Mouse (Mus musculus) limb, embryonic 11.5 days (tissue): ENCODE measurements around the gene Wwox. TPM values are rescaled to one million over a fixed set of nuclear protein-coding genes. Genes with fewer than 3 reads are reported as not detected.

Source experiments
- ATAC-seq: fragments of 200-750 bp; cut with Nextera tagmentation; 2 replicates; pipeline ENCODE4 v1.8.0; 2017; ENCODE audit warnings: low read depth; ENCODE audit not compliant: insufficient number of reproducible peaks, low FRiP score, low TSS enrichment
- DNase-seq: peaks from one replicate; pipeline ENCODE4 v3.0.0-alpha.2; 2015; ENCODE audit warnings: low spot score
- H3K27ac ChIP-seq: fragments of 300-500 bp; sonication (generic); replicated peaks from 2 replicates; pipeline ENCODE4 v1.5.1; 2014; ENCODE audit warnings: low read depth, mild to moderate bottlenecking, low read length
- H3K27me3 ChIP-seq: fragments of 300-500 bp; sonication (generic); 2 replicates; pipeline ENCODE4 v1.6.1; 2014; ENCODE audit warnings: mild to moderate bottlenecking, low read length, mixed read lengths; ENCODE audit not compliant: control insufficient read depth, insufficient read depth
- H3K36me3 ChIP-seq: fragments of 300-500 bp; sonication (generic); 2 replicates; pipeline ENCODE4 v1.6.1; 2014; ENCODE audit warnings: mild to moderate bottlenecking, low read length, moderate library complexity, mixed read lengths; ENCODE audit not compliant: control insufficient read depth, insufficient read depth
- H3K4me1 ChIP-seq: fragments of 300-500 bp; sonication (generic); 2 replicates; pipeline ENCODE4 v1.6.1; 2014; ENCODE audit warnings: low read length, mixed read lengths; ENCODE audit not compliant: control insufficient read depth, insufficient read depth
- H3K4me2 ChIP-seq: fragments of 300-500 bp; sonication (generic); 2 replicates; pipeline ENCODE4 v1.6.1; 2014; ENCODE audit warnings: low read depth, mild to moderate bottlenecking, moderate library complexity; ENCODE audit not compliant: severe bottlenecking
- H3K4me3 ChIP-seq: fragments of 300-500 bp; sonication (generic); 2 replicates; pipeline ENCODE4 v1.5.1; 2014; ENCODE audit warnings: low read depth, low read length
- H3K9ac ChIP-seq: fragments of 300-500 bp; sonication (generic); 2 replicates; pipeline ENCODE4 v1.6.1; 2014; ENCODE audit warnings: mild to moderate bottlenecking, low read length
- H3K9me3 ChIP-seq: fragments of 300-500 bp; sonication (generic); 2 replicates; pipeline ENCODE4 v1.6.1; 2016; ENCODE audit warnings: low read length; ENCODE audit not compliant: control insufficient read depth
- WGBS: fragments of 180-500 bp; shearing (Covaris S2); extraction: QIAGEN DNeasy Blood & Tissue Kit; methylation state at CpG from one replicate; pipeline ENCODE4 v1.1.7; 2014; 5-methylcytosine and 5-hydroxymethylcytosine counted together
- polyA plus RNA-seq: library from polyadenylated mRNA; unstranded; fragments of >200 nt; fragmentation: Nextera tagmentation; extraction: Ambion mirVana; gene quantifications from 2 replicates; pipeline ENCODE4 v1.2.1, GENCODE M21; 2014

Gene Wwox
- polyA plus RNA-seq, 1 experiment from 2014 or later, result 7.3 TPM

DNA sequence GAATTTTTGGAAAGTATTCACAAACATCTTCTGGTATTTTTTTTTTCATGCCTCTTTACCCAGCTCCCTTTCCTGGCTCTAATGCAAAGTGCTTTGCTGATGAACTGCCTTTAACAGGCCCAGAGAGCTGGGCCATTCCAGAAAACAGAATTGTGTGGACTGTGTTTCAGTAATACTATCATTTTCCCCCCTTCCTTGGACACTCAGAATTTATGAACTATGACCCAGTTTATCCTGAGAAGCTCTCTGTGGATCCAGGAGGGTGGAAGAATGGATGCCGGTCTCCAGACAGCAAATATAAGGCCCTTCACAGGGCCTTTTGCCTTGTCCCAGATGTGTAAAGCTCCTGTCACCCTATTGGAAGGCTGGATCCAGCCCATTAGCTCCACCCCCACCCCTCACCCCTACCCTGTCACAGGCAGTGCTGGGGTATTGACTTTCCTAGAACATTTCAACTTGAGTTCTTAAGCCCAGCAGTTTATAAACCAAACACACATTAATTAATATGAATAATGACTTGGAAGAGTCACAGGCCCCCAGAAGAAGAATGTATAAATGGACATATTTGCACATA lies 332.9 kb downstream of the Wwox start:
- DNase-seq, result no peak
- 44% methylated on average over 1 of the region's 1 CpGs for WGBS
- Histone ChIP-seq H3K4me1 (peaks cover 7% of the 10 kb centered on the region; the same call in 1 of the 2 replicates), H3K4me2 (no peak overlapping the region), H3K9ac (no peak overlapping the region), H3K9me3 (no peaks in the 10 kb centered on the region), H3K27ac (no peak overlapping the region), H3K27me3 (no peaks in the 10 kb centered on the region), H3K4me3 (no peak overlapping the region), H3K36me3 (no peaks in the 10 kb centered on the region)
- ATAC-seq, result no peak

DNA sequence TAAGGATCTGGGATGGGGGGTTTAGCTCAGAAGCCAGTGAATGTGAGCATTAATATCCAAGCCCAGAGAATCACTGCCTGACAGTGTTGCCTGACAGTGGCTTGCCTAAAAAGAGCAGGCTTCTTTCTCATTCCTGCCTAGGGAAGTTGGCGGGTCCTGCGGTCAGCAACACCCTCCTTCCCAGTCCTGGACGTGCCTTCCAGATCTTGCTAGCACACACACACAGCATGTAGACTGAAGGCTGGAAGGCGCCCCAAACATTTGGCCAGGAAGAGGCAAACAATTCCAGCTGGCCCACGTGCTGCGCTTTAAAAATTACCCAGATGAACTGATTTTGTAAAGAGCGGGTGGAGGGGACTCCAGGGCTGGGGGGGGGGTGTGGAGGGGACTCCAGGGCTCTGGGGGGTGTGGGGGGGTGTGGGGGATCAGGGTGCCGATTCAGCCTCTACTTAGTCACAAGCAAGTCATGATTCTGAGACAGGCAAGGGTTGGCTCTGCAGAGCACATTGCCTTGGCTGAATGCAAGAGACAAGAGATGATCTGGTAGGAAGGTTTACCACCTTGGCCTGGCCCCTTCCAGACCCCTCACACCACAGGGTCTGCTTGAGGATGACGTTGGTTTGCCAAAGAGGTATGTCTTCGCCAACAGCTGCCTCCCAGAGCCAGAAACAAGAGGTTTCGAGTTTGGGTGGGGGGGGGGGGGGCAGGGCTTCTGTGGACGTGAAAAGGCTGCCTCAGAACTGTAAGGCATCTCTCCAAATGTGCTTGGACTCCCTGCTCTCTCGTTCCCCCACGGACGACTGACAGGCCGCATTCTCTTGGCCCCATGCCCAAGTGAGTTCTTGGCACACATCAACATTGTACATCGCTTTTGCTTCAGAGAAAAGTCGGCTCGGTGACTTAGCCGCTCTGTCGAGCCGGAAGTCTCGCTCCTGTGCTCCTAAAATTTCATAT lies 334.3 kb downstream of the Wwox start:
- Histone ChIP-seq H3K27ac (no peak overlapping the region), H3K9ac (no peak overlapping the region), H3K4me3 (no peak overlapping the region), H3K4me1 (peaks cover 7% of the 10 kb centered on the region; the same call in 1 of the 2 replicates), H3K36me3 (no peaks in the 10 kb centered on the region), H3K9me3 (no peaks in the 10 kb centered on the region), H3K4me2 (no peak overlapping the region), H3K27me3 (no peaks in the 10 kb centered on the region)
- 70% methylated on average over 23 of the region's 23 CpGs for WGBS
- DNase-seq (no peak), ATAC-seq (no peak; the same call in 1 of the 2 replicates)

DNA sequence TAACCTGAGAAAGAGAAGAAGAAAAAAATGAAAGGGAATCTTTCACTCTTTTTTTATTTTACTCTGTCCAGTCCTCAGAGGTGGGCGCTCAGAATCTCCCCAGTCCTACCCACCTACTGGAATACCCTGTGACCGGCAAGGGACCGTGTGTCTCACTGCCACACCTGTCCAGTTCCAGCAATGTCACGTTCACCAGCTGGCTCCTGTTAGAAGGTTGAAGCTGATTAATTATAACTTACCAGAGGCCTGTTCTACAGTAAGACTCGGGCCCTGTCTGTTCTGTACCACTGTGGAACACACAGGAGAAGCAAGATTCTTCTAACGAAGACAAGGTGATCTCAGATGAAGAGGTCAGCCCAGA lies 334.9 kb downstream of the Wwox start:
- no peak overlapping the region for H3K4me2 ChIP-seq
- no peak for DNase-seq

DNA sequence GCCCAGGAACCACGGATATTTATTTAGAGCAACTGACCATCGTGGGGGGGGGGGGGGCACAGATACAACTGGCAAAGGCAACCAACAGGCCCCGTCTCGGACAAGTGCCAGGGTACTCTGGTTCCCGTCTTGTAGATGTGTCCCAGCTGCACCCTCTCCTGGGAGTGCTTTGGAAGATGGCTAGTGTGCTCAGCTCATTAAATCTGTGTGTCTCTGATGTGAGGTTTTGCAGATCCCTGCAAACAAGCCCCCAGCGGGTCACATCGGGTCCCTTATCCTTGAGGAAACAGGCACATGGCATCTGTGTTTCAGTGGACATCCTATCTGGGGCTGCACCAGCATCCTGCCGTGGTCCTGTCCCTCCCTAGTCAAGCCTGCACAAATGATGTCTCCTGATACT lies 336.1 kb downstream of the Wwox start:
- Histone ChIP-seq H3K4me3 (no peak overlapping the region), H3K9ac (no peak overlapping the region), H3K27me3 (no peaks in the 10 kb centered on the region), H3K9me3 (no peaks in the 10 kb centered on the region), H3K27ac (no peak overlapping the region), H3K4me2 (no peak overlapping the region), H3K36me3 (no peaks in the 10 kb centered on the region), H3K4me1 (peaks cover 7% of the 10 kb centered on the region; the same call in 1 of the 2 replicates)
- WGBS, result 71% methylated on average over 8 of the region's 8 CpGs
- DNase-seq (no peak), ATAC-seq (no peak)

More for the DNA sequence above, 334.9 kb downstream of the Wwox start:
- no peaks in the 10 kb centered on the region for H3K27me3 ChIP-seq
- no peak overlapping the region for H3K4me3 ChIP-seq
- no peak overlapping the region for H3K9ac ChIP-seq
- H3K9me3 ChIP-seq, result no peaks in the 10 kb centered on the region
- 75% methylated on average over 6 of the region's 6 CpGs for WGBS
- H3K27ac ChIP-seq, result no peak overlapping the region
- no peaks in the 10 kb centered on the region for H3K36me3 ChIP-seq
- ATAC-seq, result no peak
- H3K4me1 ChIP-seq, result peaks cover 7% of the 10 kb centered on the region; the same call in 1 of the 2 replicates

DNA sequence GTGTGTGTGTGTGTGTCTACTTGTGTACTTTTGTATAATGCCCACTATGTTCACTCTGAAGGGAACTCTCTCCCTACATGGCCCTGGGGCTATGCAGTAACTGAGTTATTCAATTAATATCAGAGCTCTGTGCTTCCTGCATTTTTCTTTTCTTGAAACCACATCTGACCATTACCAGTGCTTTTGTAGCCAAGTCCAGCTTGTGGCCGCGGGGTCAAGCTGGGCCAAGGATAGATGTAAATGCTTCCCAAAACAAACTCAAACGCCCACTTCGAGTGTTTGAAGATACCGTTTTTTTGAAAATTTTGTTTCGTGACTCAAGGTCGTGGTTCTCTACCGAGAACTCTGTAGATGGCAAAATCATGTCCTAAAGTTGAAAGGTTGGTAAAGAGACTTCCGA lies 337.2 kb downstream of the Wwox start:
- no peak overlapping the region for H3K9ac ChIP-seq
- no peak for ATAC-seq
- no peaks in the 10 kb centered on the region for H3K9me3 ChIP-seq
- no peak overlapping the region for H3K4me3 ChIP-seq
- peaks cover 5% of the 10 kb centered on the region; the same call in 1 of the 2 replicates for H3K4me1 ChIP-seq
- no peak for DNase-seq
- H3K36me3 ChIP-seq, result no peaks in the 10 kb centered on the region
- no peak overlapping the region for H3K4me2 ChIP-seq
- WGBS, result 93% methylated on average over 9 of the region's 9 CpGs
- no peaks in the 10 kb centered on the region for H3K27me3 ChIP-seq
- no peak overlapping the region for H3K27ac ChIP-seq

DNA sequence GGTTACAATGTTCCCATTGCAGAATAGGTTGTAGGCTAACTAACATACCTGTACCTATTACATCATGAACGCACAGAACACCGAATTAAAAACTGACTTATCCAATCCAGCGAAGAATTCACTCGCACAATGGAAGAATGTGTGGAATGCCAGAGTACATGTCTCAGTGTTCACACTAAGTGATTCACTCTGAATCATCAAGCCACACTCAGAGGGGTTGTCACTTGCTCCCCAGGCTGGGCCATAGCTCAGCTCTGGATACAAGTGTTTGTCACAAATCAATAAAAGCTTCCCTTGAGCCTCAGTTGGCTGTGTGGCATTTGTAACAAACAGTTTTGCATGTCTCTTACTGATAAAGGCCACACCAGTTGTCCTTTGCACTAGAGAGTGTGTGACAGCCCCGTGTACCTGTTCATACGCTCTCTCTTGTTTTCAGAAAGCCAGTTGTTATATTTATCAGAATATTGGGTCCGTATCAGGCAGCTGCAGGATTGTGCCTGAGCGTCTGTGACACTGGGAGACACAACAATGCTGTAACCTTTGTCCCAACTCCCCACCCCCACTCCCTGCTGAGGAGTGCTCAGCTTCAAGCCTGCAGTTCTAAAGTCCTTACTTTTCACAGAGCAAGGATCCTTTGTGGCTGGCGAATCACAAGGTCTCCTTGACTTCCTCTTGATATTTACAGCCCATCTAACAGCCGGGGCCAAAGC lies 338.0 kb downstream of the Wwox start:
- Histone ChIP-seq H3K4me2 (no peak overlapping the region), H3K27ac (no peak overlapping the region), H3K4me3 (no peak overlapping the region), H3K9me3 (no peaks in the 10 kb centered on the region), H3K27me3 (no peaks in the 10 kb centered on the region), H3K4me1 (peaks cover 3% of the 10 kb centered on the region; the same call in 1 of the 2 replicates), H3K36me3 (no peaks in the 10 kb centered on the region), H3K9ac (no peak overlapping the region)
- WGBS, result 72% methylated on average over 10 of the region's 10 CpGs
- no peak for DNase-seq
- ATAC-seq, result no peak

DNA sequence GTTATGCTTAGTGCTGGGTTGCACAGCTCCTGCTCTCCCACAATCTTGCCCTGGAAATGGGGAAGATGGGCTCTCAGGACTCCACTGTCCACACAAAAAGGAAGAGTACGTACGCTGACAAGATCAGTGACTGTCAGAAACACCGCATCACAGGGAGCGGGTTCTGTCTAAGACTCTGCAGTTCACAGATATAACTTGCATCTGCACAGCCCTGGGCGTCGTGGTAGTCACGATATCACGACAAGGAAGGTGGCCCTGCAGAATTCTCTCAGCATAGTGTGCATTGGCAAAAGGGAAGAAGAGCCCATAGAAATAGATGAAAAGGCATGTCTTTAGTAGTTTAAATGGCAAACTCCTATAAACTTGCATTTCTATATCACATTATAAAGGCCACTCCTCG lies 339.5 kb downstream of the Wwox start:
- H3K4me2 ChIP-seq, result no peak overlapping the region
- no peak overlapping the region for H3K4me3 ChIP-seq
- 91% methylated on average over 9 of the region's 9 CpGs for WGBS
- no peaks in the 10 kb centered on the region for H3K4me1 ChIP-seq
- no peaks in the 10 kb centered on the region for H3K9me3 ChIP-seq
- no peaks in the 10 kb centered on the region for H3K36me3 ChIP-seq
- no peak overlapping the region for H3K27ac ChIP-seq
- ATAC-seq (no peak), DNase-seq (no peak)
- H3K27me3 ChIP-seq, result no peaks in the 10 kb centered on the region
- H3K9ac ChIP-seq, result no peak overlapping the region

DNA sequence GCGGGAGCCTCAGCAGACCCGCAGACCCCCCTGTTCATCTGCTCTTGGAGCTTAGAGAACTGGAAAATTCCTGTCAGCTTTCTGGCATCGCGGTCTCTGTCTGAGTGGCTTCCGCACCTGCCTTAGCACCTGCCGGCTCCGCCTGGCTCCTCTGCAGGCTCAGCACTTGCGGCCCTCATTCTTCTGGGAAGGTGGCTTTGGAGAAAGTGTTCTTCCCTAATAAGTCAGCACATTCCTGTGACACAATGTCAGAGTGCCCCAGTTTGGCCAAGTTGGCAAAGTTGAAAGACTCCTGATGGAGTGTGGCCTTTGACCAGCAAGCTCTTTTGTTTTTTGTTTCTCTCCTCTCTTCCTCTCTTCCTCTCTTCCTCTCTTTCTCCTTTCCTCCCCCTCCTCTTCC lies 343.9 kb downstream of the Wwox start:
- Histone ChIP-seq H3K9ac (no peak overlapping the region), H3K9me3 (no peaks in the 10 kb centered on the region), H3K4me2 (no peak overlapping the region), H3K36me3 (no peaks in the 10 kb centered on the region), H3K27me3 (no peaks in the 10 kb centered on the region), H3K27ac (no peak overlapping the region), H3K4me3 (no peak overlapping the region), H3K4me1 (no peaks in the 10 kb centered on the region)
- DNase-seq (no peak), ATAC-seq (no peak)
- 85% methylated on average over 8 of the region's 8 CpGs for WGBS
